Mouse (Mus musculus): ENCODE data around the gene Cdca4.

Cdca4 gene

DNA sequence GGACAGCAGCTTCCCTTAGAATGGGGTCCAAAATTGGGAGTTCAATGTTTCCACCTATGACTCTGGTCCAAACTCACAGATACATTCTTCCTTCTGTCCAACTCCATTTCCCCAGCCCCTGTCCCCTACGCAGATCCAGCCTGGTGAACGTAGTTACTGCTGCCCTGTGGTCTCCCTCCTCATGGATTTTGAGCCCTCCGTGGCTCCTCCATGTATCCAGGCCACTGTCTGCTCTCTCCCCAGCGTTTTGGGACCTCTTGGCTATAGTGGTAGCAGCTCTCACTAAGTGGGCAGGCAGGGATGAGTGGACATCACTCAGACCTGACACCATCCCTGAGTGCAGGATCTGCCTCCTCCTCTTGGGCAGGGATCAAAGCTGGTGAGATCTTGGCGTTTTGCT, 30.5 kb downstream of the Cdca4 start:
- no peak for DNase-seq (ENCODE audit: low spot score)

DNA sequence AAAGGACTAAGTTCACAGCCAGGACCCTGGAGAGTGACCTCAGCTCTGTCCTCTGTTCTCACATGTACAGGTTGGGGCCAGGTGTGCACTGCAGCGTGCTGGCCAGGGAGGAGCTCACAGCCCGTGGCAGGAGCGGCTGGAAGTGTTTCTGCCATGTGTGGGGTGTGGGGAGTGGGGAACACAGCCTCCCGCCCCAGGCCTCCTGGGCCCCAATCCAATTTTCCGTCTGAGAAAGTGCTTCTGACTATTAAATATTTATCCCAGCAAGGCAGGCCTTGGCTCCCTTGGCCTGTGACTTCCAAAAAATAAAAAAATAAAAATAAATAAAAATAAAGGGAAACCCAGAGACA, 30.9 kb downstream of the Cdca4 start:
- no peak for DNase-seq (ENCODE audit: low spot score)

- no peak for DNase-seq (ENCODE audit: low spot score)
Observed at GRCm38 (mm10) chr12:112797672-112798331, 31.4 kb downstream of the Cdca4 start.

DNA sequence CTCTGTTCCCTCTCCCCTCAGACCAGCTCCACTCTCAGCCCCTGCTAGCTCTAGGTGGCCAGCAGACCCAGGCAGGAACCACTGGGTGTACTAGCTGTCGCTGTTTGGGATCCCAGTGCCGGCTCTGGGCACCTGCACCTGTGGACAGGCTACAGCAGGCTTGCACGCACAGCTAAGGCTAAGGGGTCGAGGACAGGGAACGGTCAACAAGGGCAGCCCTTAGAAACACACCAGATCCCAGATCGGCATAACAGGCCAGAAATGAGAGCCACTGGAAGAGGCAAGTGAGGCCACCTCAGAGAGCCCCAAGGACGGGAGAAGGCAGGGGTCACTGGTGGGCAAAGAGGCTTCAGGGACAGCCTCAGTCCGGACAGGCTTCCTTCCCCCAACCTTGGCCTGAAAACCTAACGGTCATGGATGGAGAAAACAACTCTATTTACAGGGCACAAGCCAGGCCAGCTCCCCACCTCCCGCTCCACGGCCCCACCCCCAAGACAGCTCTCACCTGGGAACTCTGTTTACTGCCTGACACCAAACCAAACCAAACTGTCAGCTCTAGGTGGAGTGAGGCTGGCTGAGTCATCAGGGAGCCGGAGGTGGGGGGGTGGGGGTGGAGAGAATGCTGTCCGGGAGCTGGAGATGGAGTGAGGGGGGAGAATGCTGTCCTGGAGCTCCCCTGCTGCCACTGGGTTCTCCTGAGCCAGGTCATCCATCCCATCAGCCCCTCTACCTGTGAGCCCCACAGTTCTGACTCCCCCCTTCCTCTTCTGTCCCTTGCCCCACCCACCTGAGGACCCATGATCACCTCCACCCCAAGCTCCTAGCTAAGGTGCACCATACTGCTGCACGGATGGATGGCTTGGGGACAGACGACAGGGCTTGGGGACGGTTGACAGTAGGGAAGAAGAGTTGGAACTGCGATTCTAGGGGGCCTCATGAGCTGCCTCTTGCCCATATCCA, 32.4 kb downstream of the Cdca4 start:
- DNase-seq (ENCODE audit: low spot score): no peak

DNA sequence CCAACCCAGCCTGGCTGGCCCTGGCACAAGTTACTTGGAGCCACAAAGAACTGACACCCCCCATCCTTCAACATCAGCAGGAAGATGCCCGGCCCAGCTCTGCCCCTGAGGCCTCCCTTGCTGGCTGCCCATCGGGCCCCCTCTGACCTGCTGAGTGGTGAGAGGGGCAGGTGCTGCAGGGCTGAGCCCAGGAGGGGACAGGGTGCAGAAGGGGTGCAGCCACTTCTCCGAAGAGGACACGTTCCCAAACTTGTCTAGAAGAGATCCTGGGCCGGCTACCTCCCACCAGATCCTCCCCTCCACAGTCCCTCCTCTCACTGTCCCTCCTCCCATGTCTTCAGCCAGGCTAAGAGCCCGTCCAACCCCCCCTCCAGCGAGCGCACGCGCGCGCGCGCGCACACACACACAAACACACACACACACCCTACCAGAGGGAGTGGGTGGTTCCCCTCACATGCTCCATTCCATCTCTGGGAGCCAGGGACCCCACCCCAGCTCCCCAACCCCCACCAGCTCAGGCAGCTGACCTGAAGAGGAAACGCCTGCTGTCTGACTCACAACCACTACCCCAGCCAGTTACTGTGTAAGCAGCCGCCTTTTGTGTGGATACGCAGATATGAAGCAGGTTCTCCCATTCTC, 33.6 kb downstream of the Cdca4 start:
- DNase-seq (ENCODE audit: low spot score): no peak

- DNase-seq (ENCODE audit: low spot score): no peak
Observed at GRCm38 (mm10) chr12:112794998-112795397, 34.2 kb downstream of the Cdca4 start.

DNA sequence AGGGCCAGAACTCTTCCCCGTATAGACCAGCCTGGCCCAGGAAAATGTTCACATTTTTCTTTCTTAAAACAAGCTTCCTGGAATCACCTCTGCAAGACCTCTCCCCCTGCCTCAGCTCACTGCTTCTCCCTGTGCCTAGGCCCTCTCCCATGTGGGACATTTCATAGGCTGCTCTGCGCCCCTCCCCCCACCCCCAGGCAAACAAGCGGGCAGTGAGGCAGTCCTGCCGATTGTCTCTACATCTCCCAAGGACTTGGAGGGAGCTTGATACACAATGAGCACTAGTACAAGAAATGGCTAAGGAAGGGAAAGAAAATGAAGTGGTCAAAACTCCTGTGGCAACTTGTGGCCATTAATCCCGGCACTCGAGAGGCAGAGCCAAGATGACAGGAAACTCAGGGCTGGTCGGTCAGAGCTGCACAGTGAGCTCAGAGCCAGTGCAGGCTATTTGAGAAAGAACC, 34.8 kb downstream of the Cdca4 start:
- no peak for DNase-seq (ENCODE audit: low spot score)

- DNase-seq (ENCODE audit: low spot score): no peak
Observed at GRCm38 (mm10) chr12:112793601-112794355, 35.4 kb downstream of the Cdca4 start.

DNA sequence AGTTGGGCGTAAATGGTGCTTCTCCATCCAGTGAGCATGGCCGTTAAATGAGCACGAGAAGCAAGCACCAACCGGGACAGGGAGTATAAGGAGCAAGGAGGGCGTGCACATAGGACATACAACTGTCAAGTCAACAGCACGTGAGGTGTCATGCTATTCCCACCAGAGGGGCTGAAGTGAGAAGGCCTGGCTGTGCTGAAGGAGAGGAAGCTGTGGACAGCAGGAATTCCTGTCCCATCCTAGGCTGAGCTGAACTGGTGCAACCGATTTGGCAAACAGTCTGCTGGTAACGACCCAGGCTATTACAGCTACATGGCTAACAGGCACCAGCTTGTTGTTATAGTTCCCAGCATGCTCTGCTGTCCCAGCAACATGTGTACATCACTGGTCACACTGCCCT, 38.2 kb downstream of the Cdca4 start:
- no peak for DNase-seq (ENCODE audit: low spot score)

DNA sequence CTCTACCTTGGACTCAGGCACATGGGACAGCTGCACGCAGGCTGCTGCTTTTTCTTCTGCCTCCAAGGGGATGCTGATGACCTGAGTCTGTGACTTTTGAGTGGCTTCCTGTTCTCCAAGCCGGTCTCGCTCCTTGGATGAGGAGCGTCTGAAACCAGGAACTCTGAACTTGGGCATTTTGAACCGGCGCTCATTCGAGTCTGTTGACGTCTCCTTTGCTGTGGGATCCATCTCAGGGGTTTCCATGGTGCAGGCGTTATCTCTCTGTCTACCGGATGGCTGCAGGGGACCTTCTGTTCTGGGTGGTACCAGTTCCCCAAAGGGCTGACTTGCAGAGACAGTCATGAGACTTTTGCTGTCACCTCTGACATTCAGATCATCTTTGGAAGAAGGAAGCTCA, 54.7 kb downstream of the Cdca4 start:
- no peak for DNase-seq (ENCODE audit: low spot score)

- DNase-seq (ENCODE audit: low spot score): no peak
Observed at GRCm38 (mm10) chr12:112774026-112774425, 55.2 kb downstream of the Cdca4 start.

- no peak for DNase-seq (ENCODE audit: low spot score)
Observed at GRCm38 (mm10) chr12:112773366-112773765, 55.9 kb downstream of the Cdca4 start.

- DNase-seq (ENCODE audit: low spot score): no peak
Observed at GRCm38 (mm10) chr12:112772306-112772705, 56.9 kb downstream of the Cdca4 start.

- DNase-seq (ENCODE audit: low spot score): no peak
Observed at GRCm38 (mm10) chr12:112770396-112770795, 58.8 kb downstream of the Cdca4 start.
